Mouse (Mus musculus): ENCODE measurements around the gene Camk2g. TPM values are rescaled to one million over a fixed set of nuclear protein-coding genes. Genes with fewer than 3 reads are reported as not detected.

The Camk2g gene
- polyA plus RNA-seq, 1 experiment from 2014 or later, result 56.3 TPM

- Histone ChIP-seq H3K27ac (replicated peaks) (no peak overlapping the region), H3K4me1 (peaks cover 37% of the 10 kb centered on the region), H3K4me2 (replicated peaks) (no peak overlapping the region), H3K36me3 (peaks cover 54% of the 10 kb centered on the region), H3K4me3 (replicated peaks) (no peak overlapping the region), H3K9me3 (replicated peaks) (no peaks in the 10 kb centered on the region), H3K27me3 (no peaks in the 10 kb centered on the region), H3K9ac (no peak overlapping the region)
- 82% methylated on average over 13 of the region's 13 CpGs for WGBS
- ATAC-seq (ENCODE audit: insufficient number of reproducible peaks, low FRiP score, low TSS enrichment, low read depth), result no peak
Measured at GRCm38 (mm10) chr14:20735892-20736390, 57.9 kb downstream of the Camk2g start.

- no peak overlapping the region for H3K4me3 ChIP-seq (replicated peaks)
- peak overlapping the region; percentile 92; the same call in 1 of the 2 replicates for H3K27ac ChIP-seq (replicated peaks)
- no peak overlapping the region for H3K4me2 ChIP-seq (replicated peaks)
- ATAC-seq (ENCODE audit: insufficient number of reproducible peaks, low FRiP score, low TSS enrichment, low read depth), result no peak
- no peaks in the 10 kb centered on the region for H3K9me3 ChIP-seq (replicated peaks)
- peaks cover 56% of the 10 kb centered on the region for H3K36me3 ChIP-seq
- 60% methylated on average over 2 of the region's 2 CpGs for WGBS
- no peaks in the 10 kb centered on the region for H3K27me3 ChIP-seq
- H3K4me1 ChIP-seq, result peaks cover 35% of the 10 kb centered on the region
- H3K9ac ChIP-seq, result no peak overlapping the region
Measured at GRCm38 (mm10) chr14:20735052-20735451, 58.8 kb downstream of the Camk2g start.

DNA sequence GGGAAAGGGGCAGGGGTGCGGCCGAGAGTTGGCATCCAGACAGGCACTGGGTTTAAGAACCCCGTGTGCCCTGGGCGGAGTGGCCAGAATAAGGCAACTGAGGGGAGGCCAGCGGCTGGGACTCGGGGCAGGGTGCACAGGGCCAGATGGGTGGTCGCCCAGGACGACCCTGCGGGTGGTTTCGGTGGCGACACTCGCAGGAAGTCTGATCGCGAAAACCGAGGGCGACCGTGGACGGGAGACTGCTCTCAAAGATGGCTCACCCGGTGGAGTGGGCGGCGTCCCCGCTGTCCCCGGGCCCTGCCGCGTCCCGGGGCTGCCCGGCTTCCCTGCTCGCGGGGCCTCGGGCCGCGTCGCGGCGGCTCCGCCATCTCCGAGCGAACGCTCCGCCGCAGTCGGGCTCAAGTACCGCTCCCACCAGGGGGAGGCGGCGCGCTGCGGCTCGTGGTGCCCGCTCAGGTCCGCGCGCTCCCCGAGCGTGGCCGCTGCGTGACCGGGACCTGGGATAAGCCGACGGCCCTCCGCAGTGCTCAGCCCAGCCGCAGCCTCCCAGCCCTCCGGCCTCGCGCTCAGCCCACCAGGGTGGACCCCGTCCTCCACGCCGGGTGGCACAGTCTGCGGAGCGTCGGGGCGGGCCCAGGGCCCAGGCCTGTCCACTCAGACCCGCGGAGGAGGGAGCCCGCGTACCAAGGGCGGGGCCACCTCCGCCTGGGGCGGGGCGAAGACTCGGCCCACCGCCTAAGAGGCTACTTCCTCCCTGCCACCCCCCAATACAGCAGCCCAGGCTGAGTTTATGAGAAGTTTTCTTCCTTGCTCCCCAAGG lies 59.7 kb downstream of the Camk2g start, which contains the start of gene Ndst2:
TSS of gene Ndst2 (minus strand) at position 611 of the 823 bp plus-strand sequence.
- H3K4me2 ChIP-seq (replicated peaks), result peak within 1 kb of the TSS; percentile 81
- H3K4me1 ChIP-seq, result peaks cover 35% of the 10 kb centered on the region
- 1% methylated on average over 80 of the region's 81 CpGs for WGBS
- H3K9ac ChIP-seq, result peak within 1 kb of the TSS; percentile 91
- H3K9me3 ChIP-seq (replicated peaks), result no peaks in the 10 kb centered on the region
- ATAC-seq (ENCODE audit: insufficient number of reproducible peaks, low FRiP score, low TSS enrichment, low read depth), result peak; percentile 98
- H3K27me3 ChIP-seq, result no peaks in the 10 kb centered on the region
- peak within 1 kb of the TSS; percentile 92 for H3K27ac ChIP-seq (replicated peaks)
- peaks cover 56% of the 10 kb centered on the region for H3K36me3 ChIP-seq
- H3K4me3 ChIP-seq (replicated peaks), result peak within 1 kb of the TSS; percentile 82

DNA sequence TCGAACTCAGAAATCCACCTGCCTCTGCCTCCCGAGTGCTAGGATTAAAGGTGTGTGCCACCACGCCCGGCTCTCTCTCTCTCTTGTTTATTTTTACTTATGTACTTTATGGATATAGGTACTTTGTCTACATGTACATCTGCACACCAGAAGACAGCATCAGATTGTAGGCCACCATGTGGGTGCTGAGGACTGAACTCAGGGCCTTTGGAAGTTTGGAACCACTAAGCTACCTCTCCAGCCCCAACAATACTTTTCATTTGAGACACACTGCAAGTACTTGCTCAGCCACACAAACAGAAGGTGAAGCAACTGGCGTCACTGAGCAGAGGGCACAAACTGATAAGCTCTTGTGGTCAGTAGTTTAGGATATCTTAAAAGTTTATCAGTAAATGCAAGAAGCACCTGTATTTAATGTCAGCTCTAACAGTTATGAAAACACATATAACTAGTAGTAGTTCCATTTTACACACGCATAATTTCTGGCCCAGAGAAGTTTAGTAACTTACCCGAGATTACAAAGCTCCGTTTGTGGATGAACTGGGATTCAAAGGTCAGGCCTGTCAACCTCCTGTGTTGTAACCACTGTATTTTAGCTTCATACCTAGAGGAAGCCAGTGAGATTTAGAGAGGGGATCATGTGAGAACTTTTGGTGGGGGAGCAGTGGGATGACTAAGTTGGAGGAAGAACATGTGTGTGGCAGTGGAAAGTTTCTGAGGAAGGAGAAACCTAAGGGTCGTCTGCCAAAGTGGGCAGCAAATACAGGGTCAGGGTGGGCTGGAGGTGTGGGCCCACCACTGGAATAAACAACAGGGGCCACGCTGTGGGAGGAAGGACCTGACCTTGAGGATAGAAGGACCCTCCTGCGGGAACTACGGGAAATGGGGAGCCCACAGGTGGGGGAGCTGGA lies 60.6 kb downstream of the Camk2g start:
- Histone ChIP-seq H3K27me3 (no peaks in the 10 kb centered on the region), H3K9ac (peak overlapping the region; percentile 91), H3K4me1 (peaks cover 35% of the 10 kb centered on the region), H3K36me3 (peaks cover 57% of the 10 kb centered on the region), H3K4me3 (replicated peaks) (peak overlapping the region; percentile 82), H3K9me3 (replicated peaks) (no peaks in the 10 kb centered on the region), H3K27ac (replicated peaks) (peak overlapping the region; percentile 92), H3K4me2 (replicated peaks) (peak overlapping the region; percentile 81)
- 46% methylated on average over 12 of the region's 12 CpGs for WGBS
- ATAC-seq (ENCODE audit: insufficient number of reproducible peaks, low FRiP score, low TSS enrichment, low read depth), result no peak

DNA sequence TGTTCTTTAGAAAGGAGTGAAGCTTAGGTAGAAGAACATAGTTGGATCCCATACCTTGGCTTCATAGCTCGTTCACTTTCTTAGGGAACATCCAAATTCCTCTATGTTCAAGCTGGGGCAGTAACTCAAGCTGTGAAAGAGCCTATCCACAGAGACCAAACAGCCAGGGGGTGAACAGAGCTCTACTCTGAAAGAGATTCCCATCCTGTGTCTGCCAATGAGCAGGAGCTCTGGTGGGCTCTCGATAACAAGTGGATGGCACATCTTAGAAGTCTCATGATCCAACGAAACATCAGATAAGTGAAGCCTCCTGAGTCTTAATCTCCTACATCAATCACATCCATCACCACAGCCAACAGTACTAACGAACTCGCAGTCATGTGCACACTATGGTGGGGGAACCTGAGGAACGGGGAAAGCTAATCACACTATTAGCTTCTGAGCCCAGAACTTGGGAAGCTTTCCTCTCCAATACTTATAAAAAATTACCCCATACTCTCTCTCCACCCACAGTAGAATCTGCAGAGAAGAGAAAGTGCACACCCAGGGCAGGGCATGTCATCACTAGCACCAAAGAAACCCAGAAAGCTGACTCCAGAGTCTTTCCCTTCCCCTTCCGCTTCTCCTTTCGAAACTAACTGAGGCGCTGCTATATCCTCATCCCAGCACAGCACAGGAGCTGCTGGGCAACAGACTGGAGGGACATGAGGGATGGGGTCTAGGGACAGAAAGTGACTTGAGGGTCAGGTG lies 62.9 kb downstream of the Camk2g start:
- H3K9me3 ChIP-seq (replicated peaks), result no peaks in the 10 kb centered on the region
- no peak overlapping the region for H3K4me2 ChIP-seq (replicated peaks)
- H3K27ac ChIP-seq (replicated peaks), result no peak overlapping the region
- no peak for ATAC-seq (ENCODE audit: insufficient number of reproducible peaks, low FRiP score, low TSS enrichment, low read depth)
- H3K4me3 ChIP-seq (replicated peaks), result no peak overlapping the region
- no peak overlapping the region for H3K9ac ChIP-seq
- H3K4me1 ChIP-seq, result peaks cover 28% of the 10 kb centered on the region
- H3K36me3 ChIP-seq, result peaks cover 60% of the 10 kb centered on the region
- no peaks in the 10 kb centered on the region for H3K27me3 ChIP-seq
- 77% methylated on average over 9 of the region's 9 CpGs for WGBS

DNA sequence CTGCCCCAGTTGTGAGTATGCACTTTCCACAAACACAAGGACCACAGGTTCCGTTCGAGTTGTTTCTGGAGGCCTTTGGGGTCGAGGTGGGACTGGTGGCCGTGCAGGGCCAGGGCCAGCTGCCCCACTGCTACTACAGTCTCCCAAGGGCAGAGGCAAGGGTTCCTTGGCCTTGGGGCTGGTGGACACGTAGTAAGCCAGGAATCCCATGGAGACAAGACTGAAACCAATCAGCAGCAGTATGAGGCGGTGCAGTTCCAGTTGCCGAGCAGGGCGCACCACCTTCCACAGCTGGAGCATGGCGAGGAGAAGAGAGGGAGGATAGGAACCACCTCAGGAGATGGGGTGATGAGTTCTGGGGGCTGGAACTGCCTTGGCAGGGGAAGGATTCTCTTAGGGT lies 64.0 kb downstream of the Camk2g start:
- H3K9ac ChIP-seq, result no peak overlapping the region
- peaks cover 69% of the 10 kb centered on the region for H3K36me3 ChIP-seq
- no peak overlapping the region for H3K27ac ChIP-seq (replicated peaks)
- H3K27me3 ChIP-seq, result no peaks in the 10 kb centered on the region
- H3K4me1 ChIP-seq, result peaks cover 21% of the 10 kb centered on the region
- H3K9me3 ChIP-seq (replicated peaks), result no peaks in the 10 kb centered on the region
- 85% methylated on average over 9 of the region's 9 CpGs for WGBS
- no peak for ATAC-seq (ENCODE audit: insufficient number of reproducible peaks, low FRiP score, low TSS enrichment, low read depth)
- H3K4me3 ChIP-seq (replicated peaks), result no peak overlapping the region
- H3K4me2 ChIP-seq (replicated peaks), result no peak overlapping the region

GRCm38 (mm10) chr14:20725660-20726339 lies 68.1 kb downstream of the Camk2g start:
- Histone ChIP-seq H3K27me3 (no peaks in the 10 kb centered on the region), H3K36me3 (peaks cover 94% of the 10 kb centered on the region), H3K4me2 (replicated peaks) (no peak overlapping the region), H3K27ac (replicated peaks) (no peak overlapping the region), H3K4me3 (replicated peaks) (no peak overlapping the region), H3K4me1 (no peaks in the 10 kb centered on the region), H3K9ac (no peak overlapping the region), H3K9me3 (replicated peaks) (no peaks in the 10 kb centered on the region)
- no peak for ATAC-seq (ENCODE audit: insufficient number of reproducible peaks, low FRiP score, low TSS enrichment, low read depth)
- 78% methylated on average over 6 of the region's 6 CpGs for WGBS

DNA sequence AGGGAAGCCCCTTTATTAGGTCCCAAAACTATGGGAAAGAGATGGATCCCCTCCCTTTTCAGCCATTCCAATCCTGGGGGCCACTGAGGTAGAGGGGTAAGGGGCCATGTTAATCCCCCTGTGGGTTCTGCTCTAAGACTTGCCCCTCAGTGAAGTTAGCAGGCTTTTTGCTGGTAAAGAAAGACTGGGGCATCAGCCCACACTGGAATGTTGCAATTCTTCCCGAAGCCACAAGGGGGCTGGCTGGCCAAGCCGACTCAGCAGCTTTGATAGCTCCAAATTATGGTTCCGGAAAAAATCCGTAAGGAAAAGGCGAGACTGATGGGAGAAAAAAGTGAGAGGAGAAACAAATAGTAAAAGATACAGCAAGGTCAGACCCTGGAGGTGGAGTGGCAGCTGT lies 69.8 kb downstream of the Camk2g start:
- Histone ChIP-seq H3K27ac (replicated peaks) (no peak overlapping the region), H3K36me3 (peaks cover 93% of the 10 kb centered on the region), H3K27me3 (no peaks in the 10 kb centered on the region), H3K9me3 (replicated peaks) (no peaks in the 10 kb centered on the region), H3K4me1 (no peaks in the 10 kb centered on the region), H3K4me3 (replicated peaks) (no peak overlapping the region), H3K9ac (no peak overlapping the region), H3K4me2 (replicated peaks) (no peak overlapping the region)
- ATAC-seq (ENCODE audit: insufficient number of reproducible peaks, low FRiP score, low TSS enrichment, low read depth), result no peak
- WGBS, result 16% methylated on average over 5 of the region's 5 CpGs

GRCm38 (mm10) chr14:20723006-20723405 lies 70.9 kb downstream of the Camk2g start:
- Histone ChIP-seq H3K9me3 (replicated peaks) (no peaks in the 10 kb centered on the region), H3K27ac (replicated peaks) (no peak overlapping the region), H3K36me3 (peaks cover 93% of the 10 kb centered on the region), H3K4me3 (replicated peaks) (no peak overlapping the region), H3K4me1 (no peaks in the 10 kb centered on the region), H3K9ac (no peak overlapping the region), H3K27me3 (no peaks in the 10 kb centered on the region), H3K4me2 (replicated peaks) (no peak overlapping the region)
- WGBS, result 91% methylated on average over 12 of the region's 12 CpGs
- ATAC-seq (ENCODE audit: insufficient number of reproducible peaks, low FRiP score, low TSS enrichment, low read depth), result no peak

GRCm38 (mm10) chr14:20721371-20721770 lies 72.5 kb downstream of the Camk2g start:
- WGBS, result 77% methylated on average over 4 of the region's 4 CpGs
- Histone ChIP-seq H3K36me3 (peaks cover 96% of the 10 kb centered on the region), H3K4me3 (replicated peaks) (no peak overlapping the region), H3K9me3 (replicated peaks) (no peaks in the 10 kb centered on the region), H3K4me1 (no peaks in the 10 kb centered on the region), H3K4me2 (replicated peaks) (no peak overlapping the region), H3K27ac (replicated peaks) (no peak overlapping the region), H3K9ac (no peak overlapping the region), H3K27me3 (no peaks in the 10 kb centered on the region)
- ATAC-seq (ENCODE audit: insufficient number of reproducible peaks, low FRiP score, low TSS enrichment, low read depth), result no peak
